Mouse (Mus musculus) E14TG2a.4 (cell line): ENCODE data around the gene Khdc1c.

Experiments
- H3K27me3 ChIP-seq: 2 replicates; pipeline ENCODE4 v1.6.1; 2014; ENCODE audit warnings: low read length, control low read depth; ENCODE audit not compliant: insufficient read depth
- H3K36me3 ChIP-seq: 2 replicates; pipeline ENCODE4 v1.6.1; 2014; ENCODE audit warnings: low read length, control low read depth; ENCODE audit not compliant: insufficient read depth
- H3K4me1 ChIP-seq: replicated peaks from 2 replicates; pipeline ENCODE4 v1.6.1; 2014; ENCODE audit warnings: low read depth, low read length, control low read depth
- H3K4me3 ChIP-seq: replicated peaks from 2 replicates; pipeline ENCODE4 v1.5.1; 2014; ENCODE audit warnings: mild to moderate bottlenecking, low read length
- H3K9me3 ChIP-seq: 2 replicates; pipeline ENCODE4 v1.6.1; 2014; ENCODE audit warnings: low read length, control low read depth
- CTCF ChIP-seq: conservative IDR thresholded peaks from 2 replicates; pipeline ENCODE4 v1.5.1; 2014; ENCODE audit warnings: low read length
- NANOG ChIP-seq: IDR thresholded peaks from 2 replicates; pipeline ENCODE4 v1.6.1; 2014; ENCODE audit warnings: borderline replicate concordance, low read length, mixed read lengths
- POU5F1 ChIP-seq: IDR thresholded peaks from 2 replicates; pipeline ENCODE4 v1.6.1; 2014; ENCODE audit warnings: low read length, borderline replicate concordance

The Khdc1c gene

GRCm38 (mm10) chr1:21411331-21412196 is 43.4 kb downstream of the Khdc1c start:
- Histone ChIP-seq H3K27me3 (no peaks in the 10 kb centered on the region), H3K4me1 (0 out of 2 replicates have a peak, but pooled peaks cover 3% of the 10 kb centered on the region), H3K4me3 (no peak overlapping the region), H3K36me3 (no peaks in the 10 kb centered on the region), H3K9me3 (no peaks in the 10 kb centered on the region)
- TF ChIP-seq CTCF (peak; percentile 56), POU5F1 (no peak), NANOG (no peak)

- no peak for TF ChIP-seq CTCF
- TF ChIP-seq POU5F1, result no peak
- no peak overlapping the region for H3K4me3 ChIP-seq
- no peaks in the 10 kb centered on the region for H3K36me3 ChIP-seq
- H3K9me3 ChIP-seq, result no peaks in the 10 kb centered on the region
- no peaks in the 10 kb centered on the region for H3K27me3 ChIP-seq
- 0 out of 2 replicates have a peak, but pooled peaks cover 3% of the 10 kb centered on the region for H3K4me1 ChIP-seq
These were observed 44.0 kb downstream of the Khdc1c start for GRCm38 (mm10) chr1:21412197-21412555.

DNA sequence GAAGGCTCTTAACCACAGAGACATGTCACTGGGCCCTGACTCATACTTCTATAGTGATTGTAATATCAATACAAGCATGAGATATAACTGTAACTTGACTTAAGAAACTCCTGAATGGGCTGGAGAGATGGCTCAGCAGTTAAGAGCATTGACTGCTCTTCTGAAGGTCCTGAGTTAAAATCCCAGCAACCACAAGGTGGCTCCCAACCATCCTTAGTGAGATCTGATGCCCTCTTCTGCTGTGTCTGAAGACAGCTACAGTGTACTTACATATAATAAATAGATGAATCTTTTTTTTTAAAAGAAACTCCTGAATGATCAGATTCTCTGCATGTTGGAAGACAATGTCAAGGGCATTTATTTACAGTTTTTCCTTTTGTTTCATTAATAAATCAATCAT is 51.2 kb downstream of the Khdc1c start:
- Histone ChIP-seq H3K9me3 (no peaks in the 10 kb centered on the region), H3K4me1 (no peaks in the 10 kb centered on the region), H3K27me3 (no peaks in the 10 kb centered on the region), H3K4me3 (no peak overlapping the region), H3K36me3 (no peaks in the 10 kb centered on the region)
- TF ChIP-seq POU5F1, result no peak
- TF ChIP-seq CTCF, result no peak
- no peak for TF ChIP-seq NANOG
